Mouse (Mus musculus): ENCODE measurements around the gene Gm20431.

Gene Gm20431

GRCm38 (mm10) chr2:167688498-167689451 is 27.5 kb upstream of the Gm20431 start, which contains the start of gene Cebpb:
Gene Cebpb, plus strand, starts transcription at chr2:167688915.
- peak; percentile 78 for DNase-seq (ENCODE audit: low read depth, low spot score)

- DNase-seq (ENCODE audit: low read depth, low spot score), result peak; percentile 45
Observed at GRCm38 (mm10) chr2:167688126-167688497, 26.8 kb upstream of the Gm20431 start.

GRCm38 (mm10) chr2:167687651-167688101 is 26.4 kb upstream of the Gm20431 start:
- no peak for DNase-seq (ENCODE audit: low read depth, low spot score)

- no peak for DNase-seq (ENCODE audit: low read depth, low spot score)
Observed at GRCm38 (mm10) chr2:167687250-167687586, 25.9 kb upstream of the Gm20431 start.

GRCm38 (mm10) chr2:167686382-167687249 is 25.3 kb upstream of the Gm20431 start:
- peak; percentile 61 for DNase-seq (ENCODE audit: low read depth, low spot score)

- DNase-seq (ENCODE audit: low read depth, low spot score), result peak; percentile 53
Observed at GRCm38 (mm10) chr2:167685865-167686264, 24.6 kb upstream of the Gm20431 start.

- peak; percentile 97 for DNase-seq (ENCODE audit: low read depth, low spot score)
Observed at GRCm38 (mm10) chr2:167685137-167685536, 23.8 kb upstream of the Gm20431 start.

GRCm38 (mm10) chr2:167683721-167684120 is 22.4 kb upstream of the Gm20431 start:
- DNase-seq (ENCODE audit: low read depth, low spot score), result no peak

- DNase-seq (ENCODE audit: low read depth, low spot score), result peak; percentile 88
Observed at GRCm38 (mm10) chr2:167680657-167681056, 19.4 kb upstream of the Gm20431 start.

- DNase-seq (ENCODE audit: low read depth, low spot score), result peak; percentile 72
Observed at GRCm38 (mm10) chr2:167679902-167680430, 18.7 kb upstream of the Gm20431 start.

GRCm38 (mm10) chr2:167678600-167678999 is 17.3 kb upstream of the Gm20431 start:
- DNase-seq (ENCODE audit: low read depth, low spot score), result no peak

GRCm38 (mm10) chr2:167675120-167675909 is 14.0 kb upstream of the Gm20431 start:
- DNase-seq (ENCODE audit: low read depth, low spot score), result peak; percentile 65

GRCm38 (mm10) chr2:167672212-167672685 is 11.0 kb upstream of the Gm20431 start:
- peak; percentile 48 for DNase-seq (ENCODE audit: low read depth, low spot score)

- no peak for DNase-seq (ENCODE audit: low read depth, low spot score)
Observed at GRCm38 (mm10) chr2:167671101-167671633, 9.9 kb upstream of the Gm20431 start.

GRCm38 (mm10) chr2:167669398-167669797 is 8.1 kb upstream of the Gm20431 start:
- DNase-seq (ENCODE audit: low read depth, low spot score), result no peak

GRCm38 (mm10) chr2:167668426-167668825 is 7.1 kb upstream of the Gm20431 start:
- no peak for DNase-seq (ENCODE audit: low read depth, low spot score)

GRCm38 (mm10) chr2:167665972-167666713 is 4.8 kb upstream of the Gm20431 start:
- no peak for DNase-seq (ENCODE audit: low read depth, low spot score)

- no peak for DNase-seq (ENCODE audit: low read depth, low spot score)
Observed at GRCm38 (mm10) chr2:167662713-167663112, 1.4 kb upstream of the Gm20431 start.

GRCm38 (mm10) chr2:167660611-167660971 is 705 bp downstream of the Gm20431 start:
- peak; percentile 68 for DNase-seq (ENCODE audit: low read depth, low spot score)

All from 3T3-L1 (cell line).